Mouse (Mus musculus) liver, embryonic 14.5 days (tissue): ENCODE results near the gene Lrch3.

ENCODE experiments used
- CTCF ChIP-seq: IDR thresholded peaks from 2 replicates; pipeline ENCODE4 v1.5.1; 2016; ENCODE audit warnings: antibody characterized with exemption, low read depth, control low read depth
- EP300 ChIP-seq: IDR thresholded peaks from 2 replicates; pipeline ENCODE4 v1.6.1; 2016; ENCODE audit warnings: antibody characterized with exemption, low read depth

GRCm38 (mm10) chr16:32929918-32930317 lies 16.0 kb downstream of the Lrch3 start:
- TF ChIP-seq CTCF (no peak), EP300 (no peak)
